Mouse (Mus musculus) stomach, embryonic 16.5 days (tissue): ENCODE measurements around the gene Epc2. TPM values are rescaled to one million over a fixed set of nuclear protein-coding genes. Genes with fewer than 3 reads are reported as not detected.

ENCODE experiments used
- ATAC-seq: fragments of 200-750 bp; cut with Nextera tagmentation; 2 replicates; pipeline ENCODE4 v1.8.0; 2017; ENCODE audit warnings: moderate number of reproducible peaks, moderate TSS enrichment; ENCODE audit not compliant: insufficient read depth, low FRiP score
- H3K27ac ChIP-seq: fragments of 300-500 bp; sonication (generic); 2 replicates; pipeline ENCODE4 v1.5.1; 2014; ENCODE audit warnings: low read length
- H3K27me3 ChIP-seq: fragments of 300-500 bp; sonication (generic); 2 replicates; pipeline ENCODE4 v1.6.1; 2014; ENCODE audit warnings: low read length, control low read depth, mixed read lengths; ENCODE audit not compliant: control insufficient read depth, insufficient read depth
- H3K36me3 ChIP-seq: fragments of 300-500 bp; sonication (generic); 2 replicates; pipeline ENCODE4 v1.6.1; 2014; ENCODE audit warnings: low read length; ENCODE audit not compliant: control insufficient read depth, insufficient read depth
- H3K4me1 ChIP-seq: fragments of 300-500 bp; sonication (generic); 2 replicates; pipeline ENCODE4 v1.6.1; 2014; ENCODE audit warnings: low read length, control low read depth, mixed read lengths; ENCODE audit not compliant: control insufficient read depth, insufficient read depth
- H3K4me2 ChIP-seq: fragments of 300-500 bp; sonication (generic); 2 replicates; pipeline ENCODE4 v1.6.1; 2014; ENCODE audit warnings: low read depth, low read length, mixed read lengths
- H3K4me3 ChIP-seq: fragments of 300-500 bp; sonication (generic); replicated peaks from 2 replicates; pipeline ENCODE4 v1.5.1; 2014; ENCODE audit warnings: mild to moderate bottlenecking, low read length
- H3K9ac ChIP-seq: fragments of 300-500 bp; sonication (generic); 2 replicates; pipeline ENCODE4 v1.6.1; 2014; ENCODE audit warnings: low read length
- H3K9me3 ChIP-seq: fragments of 300-500 bp; sonication (generic); replicated peaks from 2 replicates; pipeline ENCODE4 v1.6.1; 2016; ENCODE audit warnings: low read length, control low read depth; ENCODE audit not compliant: control insufficient read depth
- WGBS: fragments of 180-500 bp; shearing (Covaris S2); extraction: QIAGEN DNeasy Blood & Tissue Kit; methylation state at CpG from one replicate; pipeline ENCODE4 v1.1.7; 2014; 5-methylcytosine and 5-hydroxymethylcytosine counted together
- polyA plus RNA-seq: library from polyadenylated mRNA; unstranded; fragments of >200 nt; fragmentation: Nextera tagmentation; extraction: Ambion mirVana; gene quantifications from 2 replicates; pipeline ENCODE4 v1.2.1, GENCODE M21; 2015

Epc2 gene
- polyA plus RNA-seq, 1 experiment from 2014 or later: 6.1 TPM

GRCm38 (mm10) chr2:49547813-49548212 lies 96.5 kb downstream of the Epc2 start:
- Histone ChIP-seq H3K4me2 (no peak overlapping the region), H3K9ac (no peak overlapping the region), H3K36me3 (peaks cover 2% of the 10 kb centered on the region; the same call in 1 of the 2 replicates), H3K9me3 (no peaks in the 10 kb centered on the region), H3K27me3 (no peaks in the 10 kb centered on the region), H3K4me3 (no peak overlapping the region), H3K4me1 (no peaks in the 10 kb centered on the region), H3K27ac (no peak overlapping the region)
- WGBS: 42% methylated on average over 5 of the region's 5 CpGs
- ATAC-seq: peak; percentile 66; the same call in 1 of the 2 replicates

- ATAC-seq: no peak
Measured at GRCm38 (mm10) chr2:49548492-49548891, 97.2 kb downstream of the Epc2 start.

GRCm38 (mm10) chr2:49553096-49553495 lies 101.8 kb downstream of the Epc2 start:
- H3K4me2 ChIP-seq: no peak overlapping the region
- no peak for ATAC-seq
- H3K27me3 ChIP-seq: no peaks in the 10 kb centered on the region
- H3K27ac ChIP-seq: no peak overlapping the region
- H3K9ac ChIP-seq: no peak overlapping the region
- 77% methylated on average over 2 of the region's 2 CpGs for WGBS
- H3K4me1 ChIP-seq: no peaks in the 10 kb centered on the region
- H3K9me3 ChIP-seq: no peaks in the 10 kb centered on the region
- H3K4me3 ChIP-seq: no peak overlapping the region
- no peaks in the 10 kb centered on the region; the same call in 1 of the 2 replicates for H3K36me3 ChIP-seq

More at GRCm38 (mm10) chr2:49548492-49548891, 97.2 kb downstream of the Epc2 start:
- Histone ChIP-seq H3K9ac (no peak overlapping the region), H3K9me3 (no peaks in the 10 kb centered on the region), H3K27me3 (no peaks in the 10 kb centered on the region), H3K4me1 (no peaks in the 10 kb centered on the region), H3K36me3 (peaks cover 2% of the 10 kb centered on the region; the same call in 1 of the 2 replicates), H3K27ac (no peak overlapping the region), H3K4me2 (no peak overlapping the region), H3K4me3 (no peak overlapping the region)
- WGBS: 76% methylated on average over 5 of the region's 5 CpGs

- ATAC-seq: no peak
- WGBS: 94% methylated on average over 4 of the region's 4 CpGs
- H3K4me3 ChIP-seq: no peak overlapping the region
Measured at GRCm38 (mm10) chr2:49557339-49557738, 106.1 kb downstream of the Epc2 start.

GRCm38 (mm10) chr2:49558361-49558760 lies 107.1 kb downstream of the Epc2 start:
- H3K27ac ChIP-seq: no peak overlapping the region
- no peaks in the 10 kb centered on the region for H3K27me3 ChIP-seq
- H3K4me1 ChIP-seq: no peaks in the 10 kb centered on the region
- H3K9ac ChIP-seq: no peak overlapping the region
- H3K36me3 ChIP-seq: no peaks in the 10 kb centered on the region; the same call in 1 of the 2 replicates
- no peaks in the 10 kb centered on the region for H3K9me3 ChIP-seq
- no peak overlapping the region for H3K4me3 ChIP-seq
- ATAC-seq: no peak
- WGBS: 90% methylated on average over 3 of the region's 3 CpGs
- H3K4me2 ChIP-seq: no peak overlapping the region

More at GRCm38 (mm10) chr2:49557339-49557738, 106.1 kb downstream of the Epc2 start:
- no peak overlapping the region for H3K9ac ChIP-seq
- H3K27me3 ChIP-seq: no peaks in the 10 kb centered on the region
- no peaks in the 10 kb centered on the region; the same call in 1 of the 2 replicates for H3K36me3 ChIP-seq
- H3K4me1 ChIP-seq: no peaks in the 10 kb centered on the region
- no peak overlapping the region for H3K4me2 ChIP-seq
- H3K27ac ChIP-seq: no peak overlapping the region
- no peaks in the 10 kb centered on the region for H3K9me3 ChIP-seq

DNA sequence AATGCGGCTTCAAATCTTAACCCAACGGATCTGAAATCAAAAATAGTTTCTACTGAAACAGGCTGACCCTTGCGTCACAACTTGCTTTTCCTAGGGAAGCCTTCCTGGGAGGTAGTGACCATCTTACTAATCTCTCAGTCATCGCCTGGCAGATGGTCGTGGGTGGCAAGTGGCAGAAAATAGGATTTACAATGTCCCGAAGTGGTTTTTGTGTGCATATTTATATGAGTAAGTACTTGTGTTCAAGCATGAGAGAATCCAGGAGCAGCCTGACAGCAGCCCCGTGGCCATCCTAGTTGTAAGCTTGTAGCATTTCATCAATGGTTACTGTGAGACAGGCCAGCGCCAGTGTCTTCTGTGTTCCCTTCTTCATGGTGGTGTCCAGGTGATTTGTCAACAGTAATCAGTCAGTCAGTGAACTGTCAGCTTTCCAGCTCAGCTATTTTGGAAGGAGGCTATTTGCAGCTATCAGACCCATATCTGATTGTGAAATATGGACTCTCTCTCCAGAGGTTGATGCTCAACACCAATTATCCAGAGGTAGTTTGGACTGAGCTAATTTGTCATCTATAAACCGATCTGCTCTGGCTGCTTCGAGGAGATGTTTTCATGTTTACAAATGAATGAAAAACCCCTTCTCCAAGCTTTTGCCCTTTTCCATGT lies 111.5 kb downstream of the Epc2 start:
- Histone ChIP-seq H3K9ac (no peak overlapping the region), H3K36me3 (no peaks in the 10 kb centered on the region), H3K27me3 (no peaks in the 10 kb centered on the region), H3K27ac (no peak overlapping the region), H3K4me1 (no peaks in the 10 kb centered on the region), H3K9me3 (no peaks in the 10 kb centered on the region), H3K4me2 (no peak overlapping the region), H3K4me3 (no peak overlapping the region)
- WGBS: 62% methylated on average over 10 of the region's 10 CpGs
- ATAC-seq: no peak

- H3K4me2 ChIP-seq: no peak overlapping the region
- H3K4me3 ChIP-seq: no peak overlapping the region
- peak; percentile 61 for ATAC-seq
- 55% methylated on average over 16 of the region's 16 CpGs for WGBS
- H3K27me3 ChIP-seq: no peaks in the 10 kb centered on the region
- H3K9ac ChIP-seq: no peak overlapping the region
- H3K27ac ChIP-seq: peak overlapping the region; percentile 20; the same call in 1 of the 2 replicates
- no peaks in the 10 kb centered on the region for H3K9me3 ChIP-seq
- H3K36me3 ChIP-seq: no peaks in the 10 kb centered on the region
- peaks cover 6% of the 10 kb centered on the region for H3K4me1 ChIP-seq
Measured at GRCm38 (mm10) chr2:49569862-49570777, 118.8 kb downstream of the Epc2 start.

DNA sequence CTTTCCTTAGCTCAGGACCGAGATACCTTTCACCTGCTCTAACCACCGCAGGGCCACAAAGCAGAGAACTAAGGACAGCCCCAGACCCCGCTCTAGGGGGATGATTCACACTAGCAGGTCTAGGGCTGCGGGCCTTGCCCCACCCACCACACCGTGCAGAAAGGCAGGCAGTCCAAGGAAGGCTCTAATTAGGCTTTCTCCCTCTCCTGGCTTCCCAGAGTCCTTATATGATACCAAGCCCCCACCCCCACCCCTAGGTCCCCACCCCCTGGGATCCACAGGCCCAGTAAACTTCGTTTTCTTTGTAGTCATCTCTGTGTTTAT lies 119.5 kb downstream of the Epc2 start:
- H3K27me3 ChIP-seq: no peaks in the 10 kb centered on the region
- H3K4me2 ChIP-seq: no peak overlapping the region
- ATAC-seq: 0 out of 2 replicates have a peak, but pooled peaks have one; percentile 43
- H3K4me1 ChIP-seq: peaks cover 6% of the 10 kb centered on the region
- 52% methylated on average over 6 of the region's 6 CpGs for WGBS
- no peak overlapping the region for H3K9ac ChIP-seq
- H3K36me3 ChIP-seq: no peaks in the 10 kb centered on the region
- H3K4me3 ChIP-seq: no peak overlapping the region
- H3K27ac ChIP-seq: no peak overlapping the region; the same call in 1 of the 2 replicates
- H3K9me3 ChIP-seq: no peaks in the 10 kb centered on the region
